Mouse (Mus musculus) E14TG2a.4 (cell line): ENCODE results near the gene Chst7.

Experiments
- CTCF ChIP-seq: conservative IDR thresholded peaks from 2 replicates; pipeline ENCODE4 v1.5.1; 2014; ENCODE audit warnings: low read length
- NANOG ChIP-seq: IDR thresholded peaks from 2 replicates; pipeline ENCODE4 v1.6.1; 2014; ENCODE audit warnings: borderline replicate concordance, low read length, mixed read lengths
- POU5F1 ChIP-seq: IDR thresholded peaks from 2 replicates; pipeline ENCODE4 v1.6.1; 2014; ENCODE audit warnings: low read length, borderline replicate concordance

DNA sequence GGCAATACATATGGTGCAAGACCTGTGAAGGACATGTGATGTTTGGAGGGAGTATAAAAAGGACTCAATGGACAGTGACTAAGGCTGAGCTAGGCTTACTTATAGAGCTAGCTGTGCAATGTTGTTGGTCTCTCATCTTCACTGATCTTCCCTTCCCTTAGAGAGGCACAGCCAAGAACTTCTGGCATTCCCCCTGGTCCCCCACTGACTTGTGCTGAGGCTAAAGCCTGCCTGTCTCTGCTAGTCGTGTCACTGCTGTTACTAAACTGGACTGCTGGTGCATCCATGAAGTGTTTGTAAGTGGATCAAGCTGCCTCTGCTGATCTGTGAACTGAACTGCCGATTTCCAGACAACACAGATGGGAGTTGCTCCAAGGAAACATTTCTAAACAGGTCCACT, 66.1 kb downstream of the Chst7 start:
- no peak for TF ChIP-seq CTCF
- no peak for TF ChIP-seq NANOG
- TF ChIP-seq POU5F1, result no peak
